Mouse (Mus musculus): ENCODE data around the gene Synpo2. TPM values are rescaled to one million over a fixed set of nuclear protein-coding genes. Genes with fewer than 3 reads are reported as not detected.

The Synpo2 gene
- total RNA-seq, 2 experiments from 2014 or later = 2.8 to 4.2 TPM

DNA sequence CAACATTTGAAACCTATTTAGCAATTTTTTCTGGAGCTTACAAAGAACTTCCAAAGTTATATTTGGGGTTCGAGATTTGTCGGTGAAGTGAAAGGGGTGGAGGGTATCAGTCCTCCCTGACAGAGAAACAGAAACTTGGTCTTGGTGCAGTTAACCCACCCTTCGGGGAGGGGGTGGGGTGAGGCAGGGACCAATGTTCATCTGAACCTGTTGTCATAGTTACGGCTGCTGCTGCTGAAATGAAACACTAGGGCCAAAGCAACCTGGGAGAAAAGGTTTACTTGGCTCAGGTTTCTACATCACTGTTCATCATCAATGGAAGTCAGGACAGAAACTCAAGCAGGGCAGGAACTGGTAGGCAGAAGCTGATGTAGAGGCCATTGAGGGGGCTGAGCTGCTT lies 66.6 kb downstream of the Synpo2 start:
- DNase-seq (ENCODE audit: low spot score in 2 of 2) = no peak

DNA sequence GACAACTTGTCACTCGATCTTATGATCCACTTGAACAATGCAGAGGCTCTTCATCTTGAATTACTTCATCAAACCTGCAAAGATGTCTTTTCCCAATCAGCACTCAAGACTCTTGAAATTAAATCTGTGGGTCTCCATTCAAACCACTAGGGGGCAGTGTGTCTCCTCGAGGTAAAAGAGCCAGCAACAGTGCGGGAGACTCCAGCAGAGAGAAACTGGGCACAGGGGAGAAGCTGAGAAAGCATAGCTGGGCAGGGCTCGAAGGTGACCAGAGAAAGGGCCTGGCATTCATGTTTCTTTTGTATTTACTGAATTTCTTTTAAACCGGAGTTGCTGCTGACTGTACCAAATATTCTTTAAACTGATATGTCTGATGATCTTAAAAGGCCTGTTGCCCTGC lies 67.1 kb downstream of the Synpo2 start:
- DNase-seq (ENCODE audit: low spot score in 2 of 2) = peak; percentile 49 to 63

DNA sequence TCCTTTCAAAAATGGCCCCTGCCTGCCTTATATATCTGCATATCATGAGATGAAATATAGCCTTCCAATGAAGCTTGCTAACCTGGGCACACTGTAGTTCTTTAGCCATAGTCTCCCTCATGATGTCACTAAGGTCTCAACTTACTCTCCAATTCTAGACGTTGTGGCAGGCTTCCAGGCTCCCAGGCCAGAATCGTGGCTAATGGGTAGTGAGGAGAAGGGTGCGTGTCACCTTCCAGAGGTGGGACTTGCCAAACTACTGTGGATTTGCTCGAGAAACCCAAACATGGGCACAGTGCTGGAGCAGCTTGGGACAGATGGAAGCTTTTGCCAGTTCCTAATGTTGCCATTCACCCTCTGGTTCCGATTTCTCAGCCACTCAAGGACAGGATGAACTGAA lies 69.5 kb downstream of the Synpo2 start:
- no peak for DNase-seq (ENCODE audit: low spot score in 2 of 2)

DNA sequence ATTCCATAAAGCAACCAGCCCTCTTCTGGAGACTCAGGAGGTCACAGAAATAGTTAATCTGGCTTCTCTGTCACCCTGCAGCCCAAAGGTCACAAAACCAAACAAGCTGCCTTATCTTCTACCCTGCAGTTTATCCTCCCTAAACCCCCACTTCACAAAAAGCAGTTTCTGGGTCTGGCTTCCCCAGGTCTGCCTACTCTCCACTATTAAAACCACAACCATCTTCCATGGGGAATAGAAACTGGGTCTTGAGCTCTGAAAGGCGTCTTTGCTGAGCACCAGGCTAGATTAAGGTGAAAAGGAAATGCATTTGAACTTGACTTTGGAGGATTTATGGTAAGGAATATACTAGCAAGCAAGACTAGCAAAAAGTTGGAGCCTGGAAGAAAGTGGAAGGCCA lies 71.8 kb downstream of the Synpo2 start:
- DNase-seq (ENCODE audit: low spot score in 2 of 2) = no peak

DNA sequence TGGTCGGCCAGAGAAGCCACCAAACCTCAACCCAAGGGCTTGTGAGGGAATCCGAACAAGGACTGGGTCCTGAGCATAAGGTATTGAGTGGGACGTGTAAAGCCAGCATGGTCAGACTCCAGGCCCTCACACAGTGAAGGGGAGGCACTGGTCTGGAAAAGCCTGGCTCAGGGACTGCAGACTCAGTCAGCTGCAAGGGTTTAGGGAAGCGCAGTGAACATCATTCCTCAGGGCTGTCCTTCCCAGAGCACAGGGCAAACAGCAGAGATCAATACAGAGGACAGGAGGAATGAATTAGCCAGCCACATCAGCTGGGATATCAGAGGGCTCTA lies 72.8 kb downstream of the Synpo2 start:
- DNase-seq (ENCODE audit: low spot score in 2 of 2) = no peak

- DNase-seq (ENCODE audit: low spot score in 2 of 2) = no peak
Measured at GRCm38 (mm10) chr3:123162289-123163191, 73.4 kb downstream of the Synpo2 start.

GRCm38 (mm10) chr3:123160792-123161191 lies 75.2 kb downstream of the Synpo2 start:
- DNase-seq (ENCODE audit: low spot score in 2 of 2) = peak; percentile 41 to 51

- DNase-seq (ENCODE audit: low spot score in 2 of 2) = peak; percentile 60 to 71
Measured at GRCm38 (mm10) chr3:123159139-123159824, 76.7 kb downstream of the Synpo2 start.

DNA sequence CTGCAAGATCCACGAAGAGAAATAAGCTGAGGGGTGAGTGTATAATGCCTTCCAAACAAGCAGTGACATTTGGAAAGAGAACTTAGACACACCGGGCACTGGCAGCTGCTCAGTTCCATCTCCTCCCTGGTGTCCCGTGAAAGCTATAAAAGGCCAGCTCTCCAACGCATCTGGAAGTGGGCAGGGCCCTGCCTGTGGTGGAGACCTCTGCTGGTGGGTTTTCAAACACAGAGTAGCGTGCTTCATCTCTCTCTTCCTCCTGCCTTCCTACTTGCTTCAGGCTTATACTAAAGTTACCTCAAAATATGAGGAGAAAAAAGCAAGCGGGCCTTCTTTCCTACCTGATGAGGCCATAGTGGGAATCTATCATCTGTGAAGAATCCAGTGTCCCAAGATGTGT lies 77.4 kb downstream of the Synpo2 start:
- DNase-seq (ENCODE audit: low spot score in 2 of 2) = no peak

DNA sequence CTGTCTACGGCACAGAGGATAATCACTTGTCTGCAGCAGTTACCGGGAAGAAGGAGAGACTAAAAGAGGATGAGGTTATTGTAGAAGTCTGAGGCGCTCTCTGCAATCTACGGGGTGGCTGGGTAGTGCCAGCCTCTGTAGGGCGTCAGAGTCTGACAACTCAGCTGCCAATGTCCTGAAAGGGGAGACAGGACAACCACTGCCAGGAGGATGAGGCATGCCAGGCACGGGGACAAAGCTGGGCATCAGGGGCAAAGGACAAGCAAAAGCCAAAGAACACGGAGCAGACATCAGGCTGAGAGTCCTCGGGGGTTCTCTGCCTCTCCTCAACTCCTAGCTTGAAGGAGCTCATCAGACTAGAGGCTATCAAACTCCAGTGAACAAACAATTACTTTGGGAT lies 82.6 kb downstream of the Synpo2 start:
- no peak for DNase-seq (ENCODE audit: low spot score in 2 of 2)

- DNase-seq (ENCODE audit: low spot score in 2 of 2) = no peak
Measured at GRCm38 (mm10) chr3:123152911-123153310, 83.0 kb downstream of the Synpo2 start.

GRCm38 (mm10) chr3:123150523-123151135 lies 85.3 kb downstream of the Synpo2 start:
- no peak for DNase-seq (ENCODE audit: low spot score in 2 of 2)

GRCm38 (mm10) chr3:123149380-123150162 lies 86.4 kb downstream of the Synpo2 start:
- no peak for DNase-seq (ENCODE audit: low spot score in 2 of 2)

DNA sequence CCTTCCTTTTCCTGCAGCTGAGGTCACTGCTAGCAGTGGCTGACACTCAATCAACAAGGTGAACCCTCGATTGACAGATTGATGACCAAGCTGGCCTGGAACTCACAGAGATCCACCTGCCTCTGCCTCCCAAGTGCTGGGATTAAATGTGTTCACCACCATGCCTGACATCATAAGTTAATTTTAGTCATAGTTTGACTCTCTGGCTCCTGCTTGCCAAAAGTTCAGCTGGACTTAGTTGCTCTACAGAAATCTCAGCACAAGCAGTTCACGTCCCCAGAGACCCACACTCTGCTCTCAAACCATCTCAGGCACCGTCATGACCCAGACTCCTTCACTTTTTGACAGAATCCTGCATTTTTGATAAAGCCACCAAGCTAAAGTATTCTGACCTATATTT lies 87.3 kb downstream of the Synpo2 start:
- DNase-seq (ENCODE audit: low spot score in 2 of 2) = no peak

DNA sequence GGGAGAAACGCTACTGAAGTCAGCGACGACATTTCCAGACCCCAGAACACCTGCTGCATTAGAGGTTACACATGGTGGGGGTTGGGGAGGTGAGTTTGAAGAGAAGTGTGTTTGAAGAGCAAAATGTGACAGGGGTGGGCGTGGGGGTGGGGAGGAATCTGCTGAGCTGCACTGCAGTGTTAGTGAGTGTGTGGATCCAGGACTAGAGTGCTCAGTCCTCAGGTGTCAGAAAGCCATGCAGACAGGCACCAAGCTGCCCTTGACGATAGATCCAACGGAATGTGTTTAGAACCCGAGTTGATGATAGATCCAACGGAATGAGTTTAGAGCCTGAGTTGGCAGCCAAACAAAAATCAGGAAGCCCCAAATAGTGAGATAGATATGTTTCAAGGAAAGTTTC lies 89.4 kb downstream of the Synpo2 start:
- DNase-seq (ENCODE audit: low spot score in 2 of 2) = no peak

- DNase-seq (ENCODE audit: low spot score in 2 of 2) = no peak
Measured at GRCm38 (mm10) chr3:123145942-123146341, 90.0 kb downstream of the Synpo2 start.

DNA sequence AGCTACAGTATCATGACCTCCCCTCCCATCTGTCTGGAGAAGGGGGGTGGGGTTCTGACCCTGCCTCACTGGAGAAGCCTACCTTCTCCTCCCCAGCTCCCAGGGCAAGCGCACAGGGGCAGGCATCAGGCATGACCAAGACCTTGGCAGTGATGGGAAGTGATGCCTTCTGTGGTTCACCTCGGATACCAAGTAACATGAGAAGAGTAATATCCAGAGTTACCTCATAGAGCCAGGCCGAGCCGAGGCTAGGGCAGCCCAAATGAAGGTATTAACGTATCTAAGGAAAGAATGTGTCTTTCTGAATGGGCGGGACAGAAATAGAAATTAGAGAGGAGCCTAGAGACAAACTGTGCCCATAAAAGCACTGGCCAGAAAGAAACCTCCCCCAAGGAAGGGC lies 92.5 kb downstream of the Synpo2 start:
- DNase-seq (ENCODE audit: low spot score in 2 of 2) = no peak

DNA sequence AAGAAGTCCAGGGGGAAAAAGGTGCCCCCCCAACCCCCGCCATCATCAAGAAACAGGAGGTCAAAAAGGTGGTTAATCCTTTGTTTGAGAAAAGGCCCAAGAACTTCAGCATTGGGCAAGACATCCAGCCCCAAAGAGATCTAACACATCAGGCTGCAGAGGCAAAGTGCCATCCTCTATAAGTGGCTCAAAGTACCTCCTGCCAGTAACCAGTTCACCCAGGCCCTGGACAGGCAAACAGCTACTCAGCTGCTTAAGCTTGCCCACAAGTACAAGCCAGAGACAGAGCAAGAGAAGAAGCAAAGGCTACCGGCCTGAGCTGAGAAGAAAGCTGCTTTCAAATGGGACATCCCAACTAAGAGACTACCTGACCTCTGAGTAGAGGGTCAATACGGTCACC lies 93.7 kb downstream of the Synpo2 start:
- no peak for DNase-seq (ENCODE audit: low spot score in 2 of 2)

- DNase-seq (ENCODE audit: low spot score in 2 of 2) = no peak
Measured at GRCm38 (mm10) chr3:123141069-123141468, 94.9 kb downstream of the Synpo2 start.

- no peak for DNase-seq (ENCODE audit: low spot score in 2 of 2)
Measured at GRCm38 (mm10) chr3:123140134-123140533, 95.8 kb downstream of the Synpo2 start.

DNA sequence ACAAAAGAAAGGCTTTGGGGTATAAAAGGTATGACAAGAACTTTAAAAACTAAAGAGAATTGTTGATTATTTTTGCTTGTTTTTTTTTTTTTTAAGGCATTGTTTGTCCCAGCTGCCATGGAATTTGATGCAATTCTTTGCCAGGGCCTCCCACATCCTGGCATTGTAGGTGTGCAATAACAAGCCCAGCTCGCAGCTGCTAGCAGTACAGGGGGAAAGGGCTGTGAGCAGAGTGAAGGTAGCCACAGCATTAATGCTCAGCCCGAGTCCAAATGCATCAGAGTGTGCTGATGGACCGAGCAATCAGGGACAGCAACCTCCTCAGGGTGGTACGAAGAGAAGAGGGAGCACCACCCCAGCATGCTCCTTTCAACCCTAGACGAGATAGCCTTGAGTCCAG lies 96.3 kb downstream of the Synpo2 start:
- peak in 1 of 2 experiments; percentile 37 for DNase-seq (ENCODE audit: low spot score in 2 of 2)
